In the genomic region with DNA sequence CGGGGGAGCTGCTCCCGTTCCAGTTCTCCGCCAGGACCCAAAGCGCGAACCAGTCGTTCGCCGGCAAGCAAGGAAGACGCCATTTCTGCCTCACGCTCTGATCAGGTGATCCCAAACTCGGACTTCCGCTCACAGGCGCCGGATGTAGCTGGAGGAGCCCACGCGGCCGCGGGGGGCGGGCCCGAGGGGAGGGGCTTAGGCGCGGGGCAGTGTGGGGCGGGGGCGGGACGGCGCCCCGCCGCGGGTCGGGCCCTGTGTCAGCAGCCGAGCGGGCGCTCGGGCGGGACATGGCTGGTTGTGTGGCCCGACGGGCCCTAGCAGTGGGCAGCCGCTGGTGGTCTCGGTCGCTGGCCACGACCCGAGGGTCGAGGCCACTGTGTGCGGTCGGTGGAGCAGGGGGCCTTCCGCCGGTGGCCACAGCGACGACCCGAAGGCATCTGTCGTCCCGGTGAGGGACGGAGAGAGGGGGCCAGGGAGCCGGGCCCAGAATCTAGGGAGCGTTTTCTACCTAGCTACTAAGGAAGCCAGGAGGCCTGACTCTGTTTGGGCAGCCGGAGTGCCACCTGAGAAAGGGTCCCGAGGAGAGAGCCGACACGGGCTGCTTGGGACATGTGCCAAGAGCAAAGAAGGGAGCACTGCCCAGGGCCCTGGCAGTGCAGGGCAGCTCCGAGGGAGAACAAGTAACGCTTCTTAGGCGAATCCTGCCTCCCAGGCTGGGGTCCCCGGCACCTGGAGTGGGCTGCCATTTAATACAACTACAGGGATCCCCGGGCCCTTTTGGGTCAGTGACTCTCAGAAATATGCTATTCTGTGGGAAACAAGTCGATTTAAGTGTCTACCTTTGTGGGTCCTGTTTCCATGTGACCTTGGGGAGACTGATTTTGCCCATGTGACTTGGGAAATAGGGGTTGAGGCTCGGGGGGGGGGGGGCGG, we compare ENCODE assay signal across 7 mouse cellular contexts. TPM values are rescaled to one million over a fixed set of nuclear protein-coding genes. Genes with fewer than 3 reads are reported as not detected.
DNase-seq lines count a peak whose midpoint lies in the region; ATAC-seq lines count a peak whose summit lies in the region.

A gene (minus strand): TSS at position 148 of the 933 bp plus-strand sequence.
A gene (plus strand): TSS at position 169 of the 933 bp plus-strand sequence.

- peaks cover 8% of the 10 kb centered on the region for H3K36me3 ChIP-seq in embryonic facial prominence, embryonic 11.5 days (replicated peaks; ENCODE audit: control insufficient read depth, insufficient read depth, low read depth, low read length)
- H3K36me3 ChIP-seq in limb, embryonic 11.5 days (ENCODE audit: control insufficient read depth, insufficient read depth, low read length), result peaks cover 30% of the 10 kb centered on the region
- peaks cover 50% of the 10 kb centered on the region for H3K36me3 ChIP-seq in midbrain, embryonic 14.5 days (ENCODE audit: control insufficient read depth, insufficient read depth, low read length)

- H3K4me2 ChIP-seq in embryonic facial prominence, embryonic 11.5 days (ENCODE audit: low read depth, low read length), result peak within 1 kb of the TSS; percentile 74
- peak within 1 kb of the TSS; percentile 88 for H3K4me2 ChIP-seq in limb, embryonic 11.5 days (ENCODE audit: low read depth, severe bottlenecking)
- H3K4me2 ChIP-seq in midbrain, embryonic 14.5 days (ENCODE audit: low read length), result peak within 1 kb of the TSS; percentile 88

- H3K9me3 ChIP-seq in embryonic facial prominence, embryonic 11.5 days (replicated peaks; ENCODE audit: control insufficient read depth, low read length), result no peaks in the 10 kb centered on the region
- no peaks in the 10 kb centered on the region for H3K9me3 ChIP-seq in limb, embryonic 11.5 days (ENCODE audit: control insufficient read depth, low read length)
- H3K9me3 ChIP-seq in midbrain, embryonic 14.5 days (ENCODE audit: control insufficient read depth, low read length), result no peaks in the 10 kb centered on the region

- peak; percentile 95 for ATAC-seq in embryonic facial prominence, embryonic 11.5 days (replicated peaks; ENCODE audit: insufficient number of reproducible peaks, low FRiP score, low TSS enrichment, low read depth)
- ATAC-seq in limb, embryonic 11.5 days (ENCODE audit: insufficient number of reproducible peaks, low FRiP score, low TSS enrichment, low read depth), result peak; percentile 94
- peak; percentile 95 for ATAC-seq in midbrain, embryonic 14.5 days (ENCODE audit: low FRiP score, low TSS enrichment)

- peak within 1 kb of the TSS; percentile 31 for H3K27ac ChIP-seq in embryonic facial prominence, embryonic 11.5 days (replicated peaks; ENCODE audit: low read depth, low read length)
- H3K27ac ChIP-seq in limb, embryonic 11.5 days (replicated peaks; ENCODE audit: low read depth, low read length), result peak within 1 kb of the TSS; percentile 56
- peak within 1 kb of the TSS; percentile 85 for H3K27ac ChIP-seq in midbrain, embryonic 14.5 days (replicated peaks; ENCODE audit: low read depth, low read length)

- DNase-seq in adrenal gland, postnatal 14 days, result peak; percentile 96
- DNase-seq in embryonic facial prominence, embryonic 11.5 days (ENCODE audit: low spot score), result peak; percentile 97
- DNase-seq in heart, adult 11 months, result peak; percentile 99
- peak; percentile 89 for DNase-seq in kidney, adult 18-20 months
- peak; percentile 93 for DNase-seq in limb, embryonic 11.5 days (ENCODE audit: low spot score)
- peak; percentile 98 for DNase-seq in midbrain, embryonic 14.5 days
- DNase-seq in spleen, adult 18-20 months, result peak; percentile 81 to 84

- no peaks in the 10 kb centered on the region; the same call in 1 of the 2 replicates for H3K4me1 ChIP-seq in embryonic facial prominence, embryonic 11.5 days (ENCODE audit: control insufficient read depth, insufficient read depth, low read length)
- peaks cover 7% of the 10 kb centered on the region for H3K4me1 ChIP-seq in limb, embryonic 11.5 days (ENCODE audit: control insufficient read depth, insufficient read depth, low read length)
- H3K4me1 ChIP-seq in midbrain, embryonic 14.5 days (ENCODE audit: control insufficient read depth, insufficient read depth, low read length), result peaks cover 13% of the 10 kb centered on the region

- peak within 1 kb of the TSS; percentile 70 for H3K4me3 ChIP-seq in embryonic facial prominence, embryonic 11.5 days (ENCODE audit: low read depth, low read length)
- H3K4me3 ChIP-seq in limb, embryonic 11.5 days (ENCODE audit: low read depth, low read length), result peak within 1 kb of the TSS; percentile 94
- peak within 1 kb of the TSS; percentile 92 for H3K4me3 ChIP-seq in midbrain, embryonic 14.5 days (replicated peaks; ENCODE audit: low read depth, low read length)

- H3K27me3 ChIP-seq in embryonic facial prominence, embryonic 11.5 days (ENCODE audit: control insufficient read depth, insufficient read depth, low read length), result no peaks in the 10 kb centered on the region
- no peaks in the 10 kb centered on the region for H3K27me3 ChIP-seq in limb, embryonic 11.5 days (ENCODE audit: control insufficient read depth, insufficient read depth, low read length)
- H3K27me3 ChIP-seq in midbrain, embryonic 14.5 days (ENCODE audit: control insufficient read depth, insufficient read depth, low read length), result no peaks in the 10 kb centered on the region

- H3K9ac ChIP-seq in embryonic facial prominence, embryonic 11.5 days (replicated peaks; ENCODE audit: low read length), result peak within 1 kb of the TSS; percentile 88
- H3K9ac ChIP-seq in limb, embryonic 11.5 days (ENCODE audit: low read length), result peak within 1 kb of the TSS; percentile 98
- peak within 1 kb of the TSS; percentile 91 for H3K9ac ChIP-seq in midbrain, embryonic 14.5 days (replicated peaks; ENCODE audit: low read length)

- under 1% methylated on average over 67 of the region's 67 CpGs for WGBS in embryonic facial prominence, embryonic 11.5 days
- WGBS in limb, embryonic 11.5 days, result under 1% methylated on average over 67 of the region's 67 CpGs
- under 1% methylated on average over 67 of the region's 67 CpGs for WGBS in midbrain, embryonic 14.5 days

RNA-seq across cellular contexts. Expression of the first gene that starts in this region (rescaled TPM):
- total RNA-seq in adrenal gland, postnatal 14 days (2021), result 26.3 and 29.6 TPM in 2 replicates
- 66.4 and 70.1 TPM in 2 replicates for polyA plus RNA-seq in embryonic facial prominence, embryonic 11.5 days (2014; fragmentation: Nextera tagmentation; extraction: Ambion mirVana)
- polyA plus RNA-seq in limb, embryonic 11.5 days (2014; fragmentation: Nextera tagmentation; extraction: Ambion mirVana), result 62.0 and 66.5 TPM in 2 replicates
- 104 and 108 TPM in 2 replicates for polyA plus RNA-seq in midbrain, embryonic 14.5 days (2014; fragmentation: Nextera tagmentation; extraction: Ambion mirVana)

RNA-seq across cellular contexts. Expression of the second gene that starts in this region (rescaled TPM):
- total RNA-seq in adrenal gland, postnatal 14 days (2021), result 177 and 186 TPM in 2 replicates
- 159 and 161 TPM in 2 replicates for polyA plus RNA-seq in embryonic facial prominence, embryonic 11.5 days (2014; fragmentation: Nextera tagmentation; extraction: Ambion mirVana)
- 164 and 165 TPM in 2 replicates for polyA plus RNA-seq in limb, embryonic 11.5 days (2014; fragmentation: Nextera tagmentation; extraction: Ambion mirVana)
- 165 and 171 TPM in 2 replicates for polyA plus RNA-seq in midbrain, embryonic 14.5 days (2014; fragmentation: Nextera tagmentation; extraction: Ambion mirVana)

Comparison
In these comparisons a context has a peak if more than half of its experiments do, and no peak if none do; other contexts are left out.
1. Peak in every context shown above with its lines: DNase-seq, ATAC-seq, H3K4me3 ChIP-seq and H3K27ac ChIP-seq.
2. H3K27ac ChIP-seq: peak in every context shown above with its lines; median percentile 85 in midbrain, embryonic 14.5 days; 56 in limb, embryonic 11.5 days; 31 in embryonic facial prominence, embryonic 11.5 days.